Mouse (Mus musculus) heart, postnatal 36 days (tissue): Measurements from ENCODE around the gene Skap1. TPM values are rescaled to one million over a fixed set of nuclear protein-coding genes. Genes with fewer than 3 reads are reported as not detected.
"Not testable (repeated sequence)": the region's sequence is repeated elsewhere in the genome, so short reads cannot be mapped to it uniquely, and the experiment has no call there.

ENCODE experiments used
- DNase-seq, 2 experiments: peaks; one replicate each; pipeline ENCODE4 v3.0.0; 2021 to 2022
- intact Hi-C: fragments of 180-260 bp; cut with DNase I; formaldehyde crosslinking; loops from one replicate; pipeline ENCODE4 v1.15.1; 2025
- total RNA-seq, 2 experiments: library from RNA; stranded (reverse); gene quantifications; 2 replicates each; pipeline ENCODE4 v1.2.3; 2021

The Skap1 gene
- total RNA-seq, 2 experiments from 2014 or later = 0.30 TPM; not detected in 1

DNA sequence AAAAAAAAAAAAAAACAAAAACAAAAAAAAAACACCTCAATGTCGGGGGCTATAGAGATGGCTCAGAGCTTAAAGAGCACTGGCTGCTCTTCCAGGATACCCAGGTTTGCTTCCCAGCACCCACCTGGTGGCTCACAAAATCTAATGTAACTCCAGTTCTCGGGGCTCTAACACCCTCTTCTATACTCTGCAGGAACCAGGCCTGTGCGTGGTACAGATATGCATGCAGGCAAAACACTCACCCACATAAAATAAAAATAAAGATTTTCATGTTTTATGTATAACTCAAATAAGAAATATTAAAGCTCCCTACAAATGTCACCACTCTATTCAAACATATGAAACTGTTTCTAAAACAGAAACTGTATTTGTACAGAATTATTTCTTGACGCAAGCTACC is 214.6 kb downstream of the Skap1 start:
- intact Hi-C loops = loop anchor here (10.0 kb wide), 1 partner anchor 244 kb away; no protein-coding TSS in a partner anchor
- no peak for DNase-seq

DNA sequence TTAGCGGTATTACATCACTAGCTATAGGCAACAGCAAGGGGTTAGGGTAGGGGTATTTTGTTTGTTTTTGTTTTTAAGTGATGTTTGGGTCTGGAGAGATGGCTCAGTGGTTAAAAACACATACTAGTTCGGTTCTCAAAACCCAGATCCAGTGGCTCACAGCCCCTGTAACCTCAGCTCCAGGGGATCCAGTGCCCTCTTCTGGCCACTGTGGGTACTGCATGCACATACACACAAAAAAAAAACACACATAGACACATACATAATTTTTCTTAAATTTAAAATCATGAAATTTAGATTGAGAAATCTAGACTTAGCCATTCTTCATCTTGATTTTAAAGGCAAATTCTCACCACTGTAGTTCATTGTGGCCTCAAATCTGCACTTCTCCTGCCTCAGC is 221.0 kb downstream of the Skap1 start:
- no peak for DNase-seq
- intact Hi-C loops = no loop called here

DNA sequence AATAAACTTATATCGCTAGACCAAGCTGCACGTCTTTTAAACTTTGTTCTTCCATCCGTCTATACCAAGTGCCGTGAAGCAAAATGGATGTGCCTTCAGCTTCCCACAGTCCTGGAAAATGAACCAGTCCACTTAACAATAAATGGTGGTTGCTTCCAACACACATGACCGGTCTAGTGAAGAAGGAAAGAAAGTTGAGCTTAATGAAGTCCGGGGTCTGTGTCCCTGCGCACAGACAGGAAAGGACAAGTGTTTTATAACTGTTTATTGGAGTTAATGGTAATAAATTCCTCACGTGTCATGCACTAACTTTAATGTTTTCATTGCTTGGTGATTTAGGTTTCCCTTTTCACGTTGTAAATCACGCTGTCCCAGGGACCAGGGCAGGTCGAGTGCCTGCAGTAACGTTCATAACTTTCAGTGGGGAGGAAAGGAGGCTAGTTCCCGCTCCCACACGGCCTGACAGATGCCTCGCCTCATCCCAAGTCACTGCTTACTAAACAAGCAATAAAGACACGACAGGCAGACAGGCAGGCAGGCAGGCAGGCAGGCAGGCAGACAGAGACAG is 222.4 kb downstream of the Skap1 start:
- intact Hi-C loops = no loop called here
- DNase-seq = no peak

DNA sequence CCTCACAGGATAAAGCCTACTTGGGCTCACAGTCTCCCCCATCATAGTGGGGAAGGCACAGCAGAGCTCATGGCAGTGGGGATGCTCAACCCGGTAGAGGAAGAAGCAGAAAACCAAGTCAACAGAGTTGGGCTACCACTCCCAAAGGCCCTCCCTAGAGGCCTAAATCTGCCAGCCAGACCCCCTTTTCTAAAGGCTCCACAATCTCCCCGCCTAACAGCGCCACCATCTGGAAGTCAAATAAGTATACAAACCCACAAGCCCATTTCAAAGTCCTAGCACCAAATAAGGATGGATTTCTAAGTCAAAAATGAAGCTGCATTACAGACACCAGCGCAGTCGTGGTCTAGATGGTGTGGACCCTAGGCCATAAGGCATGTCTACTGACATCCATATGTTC is 227.9 kb downstream of the Skap1 start:
- intact Hi-C loops = no loop called here
- no peak for DNase-seq

DNA sequence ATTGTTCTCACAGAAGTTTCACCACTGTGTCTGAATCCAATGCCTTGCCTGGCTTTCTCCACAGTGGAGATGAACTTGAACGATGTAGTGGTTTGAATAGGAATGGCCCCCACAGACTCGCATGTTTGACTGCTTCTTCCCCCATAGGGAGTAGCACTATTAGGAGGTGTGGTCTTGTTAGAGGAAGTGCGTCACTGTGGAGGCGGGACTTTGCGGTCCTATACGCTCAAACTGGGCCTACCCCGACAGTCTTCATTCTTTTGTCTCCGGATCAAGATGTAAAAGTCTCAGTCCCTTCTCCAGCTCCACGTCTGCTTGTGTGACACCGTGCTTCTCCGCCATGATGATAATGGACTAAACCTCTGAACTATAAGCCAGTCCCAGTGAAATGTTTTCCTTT is 229.0 kb downstream of the Skap1 start:
- intact Hi-C loops = no loop called here
- no peak for DNase-seq

DNA sequence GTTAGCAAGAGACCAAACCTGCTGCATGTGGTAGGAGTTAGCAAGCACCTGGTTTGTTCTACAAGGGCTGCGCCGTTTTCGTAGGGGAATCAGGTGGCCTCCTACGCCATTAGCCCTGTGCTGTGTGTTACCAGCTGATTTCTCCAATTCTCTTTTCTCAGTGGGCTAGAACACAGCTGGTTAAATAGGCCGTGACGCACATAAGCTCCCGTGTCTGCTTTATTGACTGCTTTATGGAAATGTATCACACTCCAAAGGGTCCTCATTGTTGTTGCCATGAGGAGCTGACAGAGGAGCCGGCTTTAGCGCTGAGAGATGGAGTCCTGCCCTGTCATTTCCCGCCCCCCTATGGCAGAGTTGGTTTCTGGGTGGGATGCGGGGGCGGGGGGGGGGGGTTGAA is 230.4 kb downstream of the Skap1 start:
- intact Hi-C loops = no loop called here
- no peak for DNase-seq

DNA sequence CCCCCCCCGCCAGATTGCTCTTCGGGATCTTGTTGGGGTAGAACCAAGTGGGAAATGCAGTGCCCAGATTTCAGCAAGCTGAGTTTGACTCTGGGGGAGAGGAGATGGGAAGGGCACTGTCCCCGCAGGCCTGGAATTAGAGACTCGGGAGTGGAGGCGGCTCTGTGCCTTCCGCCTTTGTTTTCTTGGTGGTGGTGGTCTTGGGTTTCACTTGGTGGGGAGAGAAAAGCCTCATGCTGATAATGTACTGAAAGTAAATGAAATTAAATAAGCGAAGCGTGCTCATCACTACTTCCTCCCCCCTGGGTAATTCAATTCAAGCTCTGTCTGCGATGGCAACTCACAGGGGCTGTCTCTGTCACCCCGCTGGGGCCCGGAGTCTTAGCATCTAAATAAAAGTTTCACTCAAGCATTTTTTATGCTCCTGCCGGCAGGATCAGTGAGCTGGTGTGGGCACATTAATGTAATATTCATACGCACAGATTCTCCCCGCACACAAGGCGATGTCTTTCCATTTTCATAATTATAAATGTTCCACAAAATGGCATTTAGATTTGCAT is 231.9 kb downstream of the Skap1 start:
- no peak for DNase-seq
- intact Hi-C loops = no loop called here

DNA sequence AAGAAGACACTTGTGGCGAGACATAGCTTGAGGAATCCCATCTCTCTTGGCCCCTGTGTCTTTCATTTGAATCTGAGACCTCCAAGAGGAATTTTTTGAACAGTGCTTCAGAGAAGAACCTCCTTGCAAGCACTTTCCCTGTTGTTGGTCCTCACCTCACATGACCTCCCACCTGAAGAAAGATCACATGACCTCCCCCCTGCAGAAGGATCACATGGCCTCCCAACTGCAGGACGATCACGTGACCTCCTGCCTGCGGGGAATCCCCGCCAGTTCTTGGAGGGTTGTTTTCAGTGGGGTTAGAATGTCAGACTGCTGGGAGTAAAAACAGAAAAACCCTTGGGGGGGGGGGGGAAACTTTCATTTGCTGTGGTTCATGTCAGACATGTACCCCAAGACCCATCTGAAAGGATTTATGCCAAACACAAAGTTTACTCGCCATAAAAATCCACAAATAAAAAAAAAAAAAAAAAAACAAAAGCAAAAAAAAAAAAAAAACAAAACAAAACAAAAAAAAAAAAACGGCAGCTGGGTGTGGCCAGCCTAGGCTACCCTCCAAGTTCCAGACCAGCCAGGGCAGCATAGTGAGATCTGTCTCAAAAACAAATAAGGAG is 232.6 kb downstream of the Skap1 start:
- intact Hi-C loops = no loop called here
- DNase-seq = no peak

DNA sequence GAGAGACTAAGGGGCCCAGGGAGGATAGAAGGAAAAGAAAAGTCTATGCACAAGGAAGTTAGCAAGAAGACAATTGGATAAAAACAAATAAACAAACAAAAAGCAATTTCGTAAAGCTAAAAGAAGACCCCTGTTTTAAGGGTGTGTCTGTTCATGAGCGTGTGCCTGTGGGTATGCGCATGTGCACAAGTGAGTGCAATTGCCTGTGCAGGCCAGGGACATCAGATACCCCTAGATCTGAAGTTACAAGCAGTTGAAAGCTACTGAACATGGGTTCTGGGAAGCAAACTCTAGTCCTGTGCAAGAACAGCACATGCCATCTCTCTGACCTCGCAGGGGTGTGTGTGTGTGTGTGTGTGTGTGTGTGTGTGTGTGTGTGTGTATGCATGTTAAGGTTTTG is 233.1 kb downstream of the Skap1 start:
- intact Hi-C loops = no loop called here

DNA sequence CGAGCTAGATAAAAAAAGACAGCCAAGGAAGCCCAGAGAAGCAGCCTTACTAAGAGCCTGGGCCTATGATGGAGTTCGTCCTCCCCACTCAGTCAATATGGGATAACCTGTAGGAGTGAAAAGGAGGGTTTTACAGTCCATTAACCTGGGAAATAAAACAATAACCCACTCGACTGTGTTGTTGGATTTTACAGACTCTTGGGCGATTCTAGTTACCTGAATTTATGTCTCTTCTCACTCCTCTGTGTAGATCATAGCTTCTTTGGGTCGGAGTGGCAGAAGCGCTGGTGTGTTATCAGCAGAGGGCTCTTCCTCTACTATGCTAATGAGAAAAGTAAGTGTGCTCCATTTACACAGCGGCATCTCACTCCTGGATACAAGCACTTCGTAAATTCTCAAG is 239.4 kb downstream of the Skap1 start:
- no peak for DNase-seq
- intact Hi-C loops = no loop called here

More for the DNA sequence above, 233.1 kb downstream of the Skap1 start:
- no peak for DNase-seq

DNA sequence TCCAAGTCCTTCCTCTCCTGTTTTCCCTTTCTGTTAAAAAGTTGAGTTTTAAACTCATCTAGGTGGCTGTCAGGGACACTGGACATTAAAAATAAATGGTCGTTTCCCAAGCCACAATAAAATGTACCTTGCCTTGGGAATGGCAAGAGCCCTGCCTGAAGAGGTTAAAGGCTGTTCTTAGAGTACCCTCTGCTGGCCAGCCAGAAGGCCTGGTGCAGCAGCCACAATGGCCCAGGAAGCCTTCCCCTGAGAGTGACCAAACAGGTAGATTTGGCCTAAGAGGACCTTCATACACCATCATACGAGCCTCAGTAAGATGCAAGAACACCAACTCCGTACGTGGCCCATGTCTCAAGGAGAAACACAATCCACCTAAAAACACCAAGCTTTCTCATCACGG is 246.9 kb downstream of the Skap1 start:
- intact Hi-C loops = no loop called here
- no peak for DNase-seq

DNA sequence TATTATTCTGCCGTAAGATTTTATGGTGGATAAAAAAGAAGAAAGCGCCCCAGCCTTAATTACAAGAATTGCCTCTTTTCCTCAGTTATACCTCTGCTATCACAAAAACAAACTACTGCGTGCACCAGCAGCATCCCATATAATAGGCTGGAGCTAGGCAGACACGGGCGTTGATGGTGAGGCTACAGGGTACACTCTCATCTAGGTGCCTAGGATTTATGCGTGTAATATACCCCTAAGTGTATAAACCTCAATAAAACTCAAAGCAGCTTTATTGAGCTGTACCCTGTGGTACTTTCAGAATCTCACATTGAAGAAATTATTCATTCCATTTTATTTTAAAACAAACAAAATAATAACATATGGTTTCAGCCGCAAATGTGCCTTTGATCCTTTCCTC is 247.3 kb downstream of the Skap1 start:
- no peak for DNase-seq
- intact Hi-C loops = no loop called here

DNA sequence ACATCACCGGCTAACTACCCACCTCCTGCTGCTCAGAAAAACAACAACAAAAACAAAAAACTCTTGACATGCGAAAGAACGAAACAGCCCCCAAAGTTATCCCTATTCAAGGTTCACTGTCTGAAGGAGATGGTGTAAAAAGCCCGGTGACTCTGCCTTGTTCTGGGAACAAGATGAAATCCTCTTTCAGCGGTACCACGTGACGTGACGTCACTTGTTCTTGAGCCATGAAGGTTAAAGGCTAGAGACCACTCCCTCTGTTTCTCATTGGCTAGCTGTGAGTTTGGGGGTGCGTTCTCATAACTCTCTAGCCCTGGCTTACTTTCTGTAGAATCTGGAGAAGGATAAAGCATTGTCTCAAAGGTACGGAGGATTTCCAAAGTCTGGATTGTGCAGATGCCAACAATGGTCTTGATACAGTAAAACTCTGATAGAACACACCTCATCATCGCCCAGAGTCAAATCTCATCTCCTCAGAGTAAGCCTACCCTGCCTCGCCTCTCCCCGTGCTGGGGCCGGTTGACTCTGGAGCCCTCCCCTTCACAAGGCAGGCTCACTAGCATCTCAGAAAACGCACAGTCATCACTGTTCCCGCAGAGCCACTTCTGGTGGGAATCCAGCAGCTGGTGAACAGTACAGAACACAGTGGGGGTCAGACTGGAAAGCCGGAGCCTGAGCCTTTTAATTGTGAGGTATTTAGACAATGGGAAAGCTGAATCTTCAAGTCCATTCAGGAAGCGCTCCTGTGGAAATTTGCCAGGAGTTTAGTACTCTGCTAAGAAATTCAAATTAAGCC is 249.0 kb downstream of the Skap1 start:
- no peak for DNase-seq
- intact Hi-C loops = no loop called here

DNA sequence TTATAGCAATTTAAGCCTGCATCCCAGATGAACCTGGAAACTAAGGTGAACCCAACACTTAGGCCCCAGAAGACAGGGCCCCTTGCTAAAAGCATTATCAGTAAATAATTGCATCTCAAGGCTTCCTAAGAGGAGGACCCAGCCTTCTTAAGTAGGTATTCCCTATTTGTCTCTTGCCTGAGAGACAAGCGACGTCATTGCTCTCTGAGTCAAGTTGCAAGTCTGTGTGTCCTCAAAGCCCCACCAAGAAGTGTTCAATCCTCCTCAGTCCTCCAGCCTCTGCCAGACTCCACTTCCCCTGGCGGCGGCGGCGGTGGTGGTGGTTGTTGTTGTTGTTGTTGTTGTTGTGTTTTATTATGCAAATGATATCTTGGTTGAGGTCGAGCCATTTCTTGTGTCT is 249.6 kb downstream of the Skap1 start:
- intact Hi-C loops = no loop called here
- no peak for DNase-seq

DNA sequence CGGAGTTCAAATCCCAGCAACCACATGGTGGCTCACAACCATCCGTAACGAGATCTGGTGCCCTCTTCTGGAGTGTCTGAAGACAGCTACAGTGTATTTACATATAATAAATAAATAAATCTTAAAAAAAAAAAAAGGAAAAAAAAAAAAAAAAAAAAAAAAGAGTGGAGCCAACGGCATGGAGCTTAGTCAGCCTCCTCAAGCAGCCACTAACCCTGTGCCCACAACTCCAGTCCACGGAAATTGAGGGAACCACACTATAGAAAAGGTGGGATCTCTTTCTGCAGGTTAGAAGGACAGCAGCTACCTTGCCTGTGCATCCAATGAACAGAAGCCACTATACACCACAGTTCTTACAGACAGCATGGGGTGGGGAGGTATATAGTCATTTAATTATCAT is 250.8 kb downstream of the Skap1 start:
- DNase-seq, intact Hi-C loops: not testable (repeated sequence)

DNA sequence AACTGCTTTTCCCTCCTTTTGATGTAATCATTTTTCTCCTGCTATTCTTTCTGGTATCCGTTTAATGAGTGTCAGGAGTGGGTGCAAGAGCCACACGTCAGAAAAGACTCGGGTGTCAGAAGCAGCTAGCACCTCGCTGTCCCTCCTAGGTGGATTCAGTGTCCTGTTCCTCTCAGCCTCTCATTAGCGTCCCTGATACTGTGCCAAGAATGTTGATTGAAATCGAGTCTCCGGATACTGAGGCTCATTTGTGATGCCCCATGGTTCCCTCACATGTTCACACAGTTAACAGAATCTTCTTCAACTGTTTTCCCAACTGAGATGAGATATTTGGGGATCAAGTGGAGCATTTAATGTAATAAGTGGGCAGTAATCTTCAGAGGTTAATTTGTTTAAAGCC is 254.2 kb downstream of the Skap1 start:
- DNase-seq = no peak
- intact Hi-C loops = no loop called here

DNA sequence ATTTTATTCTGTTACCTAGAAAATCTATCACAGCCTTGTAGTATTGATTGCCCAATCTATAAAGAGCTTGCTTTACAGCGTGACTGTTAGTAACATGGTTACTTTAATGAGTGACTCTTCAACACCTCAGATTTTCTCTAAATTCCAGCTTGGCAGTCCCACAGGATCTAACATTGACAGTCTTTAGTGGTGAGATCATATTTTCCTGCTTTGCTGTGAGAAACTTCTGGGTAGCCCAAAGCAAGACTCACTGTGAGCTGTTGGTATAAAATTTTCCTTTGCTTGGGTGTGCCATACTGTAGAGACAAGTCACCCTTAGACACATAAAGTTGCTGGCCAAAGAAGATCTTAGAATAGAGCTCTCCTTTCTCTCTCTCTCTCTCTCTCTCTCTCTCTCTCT is 261.4 kb downstream of the Skap1 start:
- no peak for DNase-seq
- intact Hi-C loops = no loop called here

DNA sequence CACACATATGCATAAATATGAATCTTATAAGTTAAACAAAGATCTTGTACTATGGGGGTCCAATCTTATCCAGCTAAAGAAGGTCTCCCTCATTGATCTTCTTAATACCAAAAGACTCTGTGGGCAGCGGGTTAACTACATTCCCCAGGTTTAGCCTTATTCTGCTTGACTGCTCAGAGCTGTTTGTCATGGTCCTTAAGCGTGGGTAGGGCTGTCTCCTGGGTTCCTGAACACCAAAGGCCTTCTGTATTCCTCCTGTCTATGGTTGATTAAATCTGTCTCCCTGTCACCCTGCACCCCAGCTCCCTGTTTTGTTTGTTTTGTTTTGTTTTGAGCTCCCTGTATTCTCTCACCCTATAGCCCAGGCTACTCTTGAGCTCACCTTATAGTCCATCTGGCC is 264.2 kb downstream of the Skap1 start:
- DNase-seq = no peak
- intact Hi-C loops = no loop called here

DNA sequence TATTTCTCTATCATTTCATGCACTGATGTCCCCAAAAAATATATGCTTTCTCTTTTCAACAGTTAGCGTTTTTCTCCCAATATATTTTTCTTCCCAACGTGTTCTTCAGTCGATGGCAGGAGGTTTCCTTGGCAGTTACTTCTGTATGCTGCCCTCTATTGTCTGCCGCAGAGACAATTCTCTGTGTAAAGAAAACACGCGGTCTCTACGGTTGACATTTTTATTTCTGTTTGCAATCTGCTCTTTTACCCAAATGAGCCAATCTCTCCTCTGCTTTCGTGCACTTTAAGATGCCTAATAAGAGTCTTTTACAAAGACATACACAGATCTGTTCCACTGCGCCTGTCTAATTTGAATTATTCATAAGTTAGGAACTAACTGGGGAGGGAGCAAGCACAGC is 265.1 kb downstream of the Skap1 start:
- no peak for DNase-seq
- intact Hi-C loops = no loop called here

DNA sequence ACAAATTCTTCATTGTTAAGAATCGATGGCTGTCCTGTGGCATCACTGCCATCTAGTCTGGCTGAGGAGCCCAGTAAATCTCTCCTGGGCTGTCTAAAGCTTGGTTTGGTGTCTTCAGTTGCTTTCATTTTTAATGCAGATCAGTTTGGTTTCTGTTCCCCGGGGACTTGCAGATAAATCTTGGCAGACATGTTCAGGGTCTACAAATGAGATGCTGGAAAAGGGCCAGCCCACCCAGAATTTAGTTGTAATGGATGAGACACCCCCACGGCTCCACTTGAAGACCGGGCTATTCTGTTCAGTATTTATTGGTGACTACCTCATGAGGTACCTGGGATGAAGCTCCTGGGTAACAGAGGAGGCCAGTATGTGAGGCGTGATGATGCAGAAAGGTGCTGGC is 265.9 kb downstream of the Skap1 start:
- intact Hi-C loops = no loop called here

DNA sequence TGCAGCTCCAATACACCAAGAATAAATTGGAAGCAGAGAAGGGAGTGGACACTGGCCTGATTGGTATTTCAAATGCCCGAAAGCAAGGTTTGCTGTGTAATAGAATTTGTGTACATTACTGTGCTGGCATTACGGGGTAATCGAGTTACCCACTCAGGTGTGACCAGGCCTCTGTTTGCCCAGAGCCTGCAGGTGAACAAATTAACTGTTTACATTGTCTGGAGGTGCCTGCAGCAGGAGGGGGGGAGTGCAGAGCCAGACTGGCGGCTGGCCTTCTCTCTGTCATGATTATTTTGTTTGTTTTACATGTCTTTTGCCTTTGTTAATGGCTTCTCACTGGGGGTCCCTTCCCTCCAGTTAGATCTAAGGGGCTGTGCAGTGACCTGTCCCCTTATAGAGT is 268.3 kb downstream of the Skap1 start:
- DNase-seq = no peak
- intact Hi-C loops = no loop called here

More for the DNA sequence above, 265.9 kb downstream of the Skap1 start:
- no peak for DNase-seq

DNA sequence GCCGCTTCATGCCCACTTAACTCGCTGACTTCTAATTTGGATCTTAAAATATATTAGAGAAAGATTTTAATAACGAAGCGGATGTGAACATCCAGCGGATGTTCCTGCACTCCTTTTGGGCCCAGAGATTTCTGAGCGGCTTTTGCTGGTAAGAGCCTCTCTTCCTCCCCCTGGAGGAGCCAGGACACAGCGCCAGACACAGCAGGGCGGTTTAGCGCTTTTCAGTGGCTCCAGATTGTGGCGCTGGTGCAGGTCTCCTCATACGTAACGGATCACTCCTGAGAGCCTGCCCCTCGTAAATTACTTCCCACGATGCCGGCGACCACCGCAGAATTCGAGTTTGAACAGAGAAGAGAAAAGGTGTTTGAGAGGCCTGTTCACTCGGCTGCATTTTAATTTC is 271.5 kb downstream of the Skap1 start:
- intact Hi-C loops = no loop called here
- peak; percentile 35 to 40 for DNase-seq
